Mouse (Mus musculus): ENCODE data around the gene Foxq1.

The Foxq1 gene

DNA sequence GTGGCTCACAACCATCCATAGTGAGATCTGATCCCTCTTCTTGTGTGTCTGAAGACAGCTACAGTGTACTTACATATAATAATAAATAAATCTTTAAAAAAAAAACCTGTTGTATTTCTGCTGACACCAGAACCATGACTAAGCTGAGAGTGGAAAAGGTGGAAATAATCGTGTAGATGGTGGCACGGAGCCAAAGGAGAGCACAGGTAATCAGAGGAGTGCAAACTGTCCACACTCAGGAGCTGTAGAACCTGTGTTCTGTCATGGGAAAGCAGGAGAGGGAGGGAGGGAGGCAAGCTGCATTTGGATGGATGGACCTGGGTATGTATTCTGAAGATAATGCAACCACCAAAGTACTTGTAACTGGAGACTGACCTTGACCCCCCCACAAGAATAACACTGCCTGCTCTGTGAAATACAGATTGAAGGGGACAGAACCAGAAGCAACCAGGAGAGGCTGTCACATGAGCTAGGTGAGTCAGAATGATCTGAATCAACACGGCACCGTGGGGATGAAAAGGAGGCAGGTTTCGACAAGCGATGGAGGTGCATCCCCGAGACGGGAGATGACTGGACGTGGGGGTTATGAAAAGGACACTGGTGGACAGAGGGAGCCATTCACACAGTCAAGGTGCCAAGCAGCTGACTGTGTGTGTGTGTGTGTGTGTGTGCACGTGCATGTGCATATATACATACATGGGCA lies 17.0 kb downstream of the Foxq1 start:
- DNase-seq (ENCODE audit: low read depth, low spot score) = no peak

DNA sequence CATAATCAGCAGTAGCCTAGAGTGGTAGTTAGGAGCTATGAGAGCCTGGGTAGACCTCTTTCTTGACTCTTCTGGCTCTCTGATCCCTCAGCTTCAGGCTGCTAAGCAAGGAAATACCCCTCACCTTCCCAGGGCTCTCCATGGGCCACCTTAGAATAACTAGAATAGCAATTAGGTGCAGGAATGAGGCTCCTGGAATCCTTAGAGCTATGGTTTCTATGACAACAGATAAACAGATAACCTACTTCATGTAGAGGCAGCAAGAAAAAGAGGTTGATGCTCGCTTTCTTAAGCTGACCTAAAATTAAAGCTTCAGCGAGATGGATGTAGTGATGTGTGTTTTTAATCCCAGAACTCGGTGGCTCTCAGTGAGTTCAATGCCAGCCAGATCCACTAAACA lies 18.7 kb downstream of the Foxq1 start:
- DNase-seq (ENCODE audit: low read depth, low spot score) = no peak

DNA sequence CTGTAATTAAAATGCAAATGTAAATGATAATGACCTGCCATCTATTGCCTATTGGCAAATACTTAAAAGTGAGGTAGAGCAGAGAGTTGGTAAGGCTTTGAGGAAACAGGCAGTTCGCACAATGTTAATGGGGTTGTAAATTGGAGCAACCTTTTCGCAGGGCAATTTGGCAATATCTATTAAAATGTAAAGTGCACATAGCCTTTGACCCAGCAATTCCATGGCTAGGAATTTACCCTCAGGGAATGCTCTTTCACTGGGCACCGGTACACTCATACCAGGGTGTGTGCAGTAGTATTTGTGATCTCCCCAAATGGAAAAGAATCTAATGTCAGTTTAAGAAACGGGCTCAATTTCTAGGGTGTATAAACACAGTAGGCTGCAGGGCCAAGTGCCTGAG lies 20.8 kb downstream of the Foxq1 start:
- DNase-seq (ENCODE audit: low read depth, low spot score) = no peak

DNA sequence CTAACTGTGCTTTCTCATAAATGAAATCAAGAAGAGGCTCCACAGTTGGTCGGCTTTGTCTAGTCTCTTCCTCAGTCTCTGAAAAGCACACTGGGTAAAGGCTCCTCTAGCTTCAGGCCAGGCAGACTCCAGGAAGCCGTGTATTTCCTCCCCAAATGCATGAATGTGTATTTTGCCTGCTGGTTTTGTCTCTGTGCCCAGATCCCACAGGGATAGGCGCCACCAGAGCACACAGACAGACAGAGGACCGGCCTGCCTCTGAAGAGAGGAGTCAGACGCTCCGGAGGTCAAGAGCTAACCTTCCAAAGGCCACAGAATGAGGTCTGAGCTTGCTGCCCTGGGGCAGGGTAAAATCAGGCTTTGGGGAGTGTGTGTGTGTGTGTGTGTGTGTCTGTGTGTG lies 21.6 kb downstream of the Foxq1 start:
- DNase-seq (ENCODE audit: low read depth, low spot score) = no peak

DNA sequence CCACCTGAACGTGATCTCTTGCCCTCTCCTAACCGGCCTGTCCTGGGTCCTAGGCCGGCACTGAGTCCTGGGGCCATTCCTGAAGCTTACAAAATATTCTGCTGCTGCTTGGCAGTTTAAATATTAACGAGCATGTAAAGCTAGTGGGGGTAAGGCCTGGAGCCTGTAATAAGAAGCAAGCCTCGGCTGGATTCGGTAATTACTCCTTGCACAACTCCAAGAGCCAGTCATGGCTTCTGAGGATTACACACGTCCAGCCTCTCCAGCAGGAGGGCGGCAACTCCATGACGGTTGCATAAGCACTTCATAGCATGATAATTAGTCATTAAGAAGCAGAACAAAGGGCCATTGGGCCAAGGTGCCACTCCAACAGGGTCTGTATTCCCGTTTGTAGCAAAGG lies 22.5 kb downstream of the Foxq1 start:
- DNase-seq (ENCODE audit: low read depth, low spot score) = no peak

DNA sequence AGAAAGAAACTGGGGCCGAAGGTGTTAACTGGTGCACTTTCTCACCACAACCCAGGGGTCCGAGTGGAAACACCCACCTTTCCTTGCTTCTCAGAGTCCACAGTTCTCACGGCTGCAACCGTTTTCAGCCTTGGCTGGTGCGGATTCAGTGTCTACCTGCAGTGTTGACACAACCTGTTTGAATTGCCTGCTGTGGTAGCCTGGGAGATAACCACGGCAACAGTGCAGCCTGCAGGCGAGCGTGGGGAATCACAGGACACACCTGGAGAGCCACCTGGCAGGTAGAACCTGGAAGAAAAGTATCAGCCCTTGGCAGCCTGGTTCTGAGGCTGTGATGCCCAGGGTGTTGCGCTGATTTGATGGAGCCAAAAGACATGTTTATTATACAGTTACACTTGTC lies 23.9 kb downstream of the Foxq1 start:
- no peak for DNase-seq (ENCODE audit: low read depth, low spot score)

DNA sequence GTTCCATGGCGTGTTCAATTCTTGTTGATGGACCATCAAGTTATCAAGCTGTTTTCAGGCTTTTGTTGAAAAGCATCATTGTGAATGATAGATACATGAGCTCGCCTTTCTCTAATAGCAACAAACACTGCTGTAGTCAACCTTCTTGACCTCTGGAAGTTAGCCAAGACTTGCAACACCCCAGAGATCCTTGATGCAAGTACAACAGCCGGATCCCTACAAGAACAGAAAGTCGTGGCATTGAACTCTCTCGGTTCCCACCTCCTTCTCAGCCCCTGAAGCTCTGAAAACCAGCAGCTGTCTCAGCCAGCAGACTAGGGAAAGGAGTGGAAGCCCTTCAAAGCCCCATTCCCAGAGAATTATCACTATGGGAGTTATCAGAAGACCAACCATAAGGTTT lies 31.4 kb downstream of the Foxq1 start:
- DNase-seq (ENCODE audit: low read depth, low spot score) = no peak

DNA sequence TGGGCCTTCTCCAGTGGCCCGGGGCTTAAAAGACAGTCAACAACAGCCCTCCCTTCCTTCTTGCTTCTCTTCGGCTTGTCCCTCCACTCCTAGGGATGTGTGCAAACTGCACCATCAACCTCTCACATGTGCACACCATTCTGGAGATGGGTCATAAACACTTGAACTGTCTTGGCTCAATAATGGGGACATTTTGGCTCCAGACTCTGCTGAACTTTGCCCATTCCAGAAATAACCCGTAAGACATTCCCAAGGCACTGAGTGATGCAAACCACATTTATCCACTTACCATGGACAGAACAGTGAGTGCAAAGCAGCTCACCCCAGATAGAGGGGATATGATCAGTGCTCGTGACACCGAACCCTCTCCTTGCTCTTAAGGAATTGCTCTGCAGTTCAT lies 43.6 kb downstream of the Foxq1 start:
- DNase-seq (ENCODE audit: low read depth, low spot score) = no peak

DNA sequence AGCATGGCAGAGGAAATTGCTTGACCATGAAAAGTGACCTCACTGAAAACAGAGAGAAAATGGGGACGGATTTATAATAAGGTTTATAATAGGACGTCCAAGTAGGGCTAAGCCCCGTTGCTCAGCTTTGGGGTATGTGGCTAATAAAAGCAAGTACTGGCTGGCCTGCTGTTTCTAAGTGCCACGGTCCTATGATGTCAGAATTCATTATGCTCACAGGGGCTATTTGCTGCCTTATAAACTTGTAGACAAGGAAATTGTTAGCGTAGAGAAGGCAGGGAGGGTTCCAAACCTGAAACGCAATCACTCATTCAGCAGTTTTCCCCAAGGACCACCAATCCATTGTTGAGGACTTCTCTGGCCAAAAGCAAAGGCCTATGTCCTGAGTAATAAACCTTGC lies 48.0 kb downstream of the Foxq1 start:
- no peak for DNase-seq (ENCODE audit: low read depth, low spot score)
